In the genomic region with DNA sequence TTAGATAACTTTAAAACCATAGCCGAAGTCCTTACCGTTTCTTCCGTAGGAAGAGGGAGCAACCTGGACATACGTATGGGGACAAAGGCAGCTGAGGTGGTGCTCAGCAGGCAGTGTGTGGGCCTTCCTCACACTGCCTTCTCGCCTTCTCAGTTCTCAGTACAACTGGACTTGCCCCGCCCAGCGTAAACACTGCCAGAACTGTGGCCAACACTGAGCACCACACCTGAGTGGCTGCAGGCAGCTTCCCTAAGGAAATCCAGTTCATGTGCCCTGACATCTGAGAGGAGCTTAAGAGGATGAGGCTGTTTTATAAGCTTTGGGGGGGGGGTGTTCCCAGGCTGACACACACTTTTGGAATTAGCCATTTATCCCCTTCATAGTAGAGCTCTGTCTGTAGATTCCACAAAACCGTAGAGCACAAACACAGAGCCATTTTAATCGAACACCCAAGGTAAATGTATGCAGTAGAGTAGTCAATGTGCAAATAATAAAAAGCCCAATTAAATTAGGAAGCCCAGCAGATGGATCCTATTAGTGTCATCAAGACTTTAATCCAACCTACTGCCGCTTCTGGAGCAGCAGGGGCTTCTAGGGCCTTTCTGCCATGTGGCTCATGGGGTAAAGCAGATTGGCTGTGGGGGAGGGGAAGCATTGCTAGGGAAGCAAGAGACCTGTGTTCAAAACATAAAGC, we compare ENCODE assay signal across 12 mouse cellular contexts. TPM values are rescaled to one million over a fixed set of nuclear protein-coding genes. Genes with fewer than 3 reads are reported as not detected.
DNase-seq lines count a peak whose midpoint lies in the region; ATAC-seq and TF ChIP-seq lines count a peak whose summit lies in the region.
"Had no signal": no experiment of that assay in that cellular context is flagged by ENCODE, and none has a peak within 500 bp of the region (broad histone marks: within the 10 kb centered on the region; RNA-seq: fewer than 3 reads in every experiment).

No protein-coding gene starts in this region.

- DNase-seq in embryo, embryonic 11 days, result peak; percentile 70
- DNase-seq in retina, embryonic 14.5 days (ENCODE audit: low spot score), result peak; percentile 58
- no peak for DNase-seq in heart, postnatal 10 days
- DNase-seq in heart, postnatal 14 days, result no peak
- DNase-seq: cerebellum, adult 2 months; gastrocnemius, postnatal 36 days had no signal

- H3K27ac ChIP-seq in intestine, embryonic 15.5 days, result no peak overlapping the region
- H3K27ac ChIP-seq in intestine, postnatal 0 days (ENCODE audit: low read depth, low read length), result no peak overlapping the region
- H3K27ac ChIP-seq in embryonic facial prominence, embryonic 15.5 days (replicated peaks), result 0 out of 2 replicates have a peak overlapping the region, but pooled peaks have one; percentile 19
- H3K27ac ChIP-seq: midbrain, embryonic 15.5 days had no signal

- H3K4me2 ChIP-seq in intestine, embryonic 15.5 days (replicated peaks), result no peak overlapping the region
- no peak overlapping the region for H3K4me2 ChIP-seq in intestine, postnatal 0 days (replicated peaks; ENCODE audit: low read depth)
- no peak overlapping the region for H3K4me2 ChIP-seq in embryonic facial prominence, embryonic 15.5 days (replicated peaks)
- H3K4me2 ChIP-seq: midbrain, embryonic 15.5 days had no signal

- ATAC-seq in intestine, embryonic 15.5 days, result peak; percentile 20; the same call in 1 of the 2 replicates
- ATAC-seq in intestine, postnatal 0 days, result no peak
- ATAC-seq in embryonic facial prominence, embryonic 15.5 days (ENCODE audit: insufficient number of reproducible peaks, low FRiP score, low TSS enrichment, low read depth), result 0 out of 2 replicates have a peak, but pooled peaks have one; percentile 40
- ATAC-seq: midbrain, embryonic 15.5 days had no signal

- no peak overlapping the region for H3K9ac ChIP-seq in intestine, embryonic 15.5 days
- no peak overlapping the region for H3K9ac ChIP-seq in intestine, postnatal 0 days (ENCODE audit: low read depth, low read length)
- no peak overlapping the region for H3K9ac ChIP-seq in embryonic facial prominence, embryonic 15.5 days
- H3K9ac ChIP-seq: midbrain, embryonic 15.5 days had no signal

- H3K4me3 ChIP-seq in intestine, embryonic 15.5 days (replicated peaks), result no peak overlapping the region
- no peak overlapping the region for H3K4me3 ChIP-seq in intestine, postnatal 0 days (ENCODE audit: low read depth, low read length)
- H3K4me3 ChIP-seq in embryonic facial prominence, embryonic 15.5 days (replicated peaks), result no peak overlapping the region
- H3K4me3 ChIP-seq: midbrain, embryonic 15.5 days had no signal

- no peaks in the 10 kb centered on the region for H3K27me3 ChIP-seq in intestine, embryonic 15.5 days (replicated peaks)
- H3K27me3 ChIP-seq in intestine, postnatal 0 days (replicated peaks; ENCODE audit: control insufficient read depth, insufficient read depth, low read length), result no peaks in the 10 kb centered on the region
- H3K27me3 ChIP-seq in embryonic facial prominence, embryonic 15.5 days, result peaks cover 4% of the 10 kb centered on the region; the same call in 1 of the 2 replicates
- H3K27me3 ChIP-seq: midbrain, embryonic 15.5 days had no signal

- H3K36me3 ChIP-seq in intestine, embryonic 15.5 days, result no peaks in the 10 kb centered on the region
- no peaks in the 10 kb centered on the region for H3K36me3 ChIP-seq in intestine, postnatal 0 days (ENCODE audit: control insufficient read depth, insufficient read depth)
- H3K36me3 ChIP-seq in embryonic facial prominence, embryonic 15.5 days, result no peaks in the 10 kb centered on the region
- H3K36me3 ChIP-seq: midbrain, embryonic 15.5 days had no signal

- 0 out of 2 replicates have a peak, but pooled peaks cover 3% of the 10 kb centered on the region for H3K4me1 ChIP-seq in intestine, embryonic 15.5 days (replicated peaks)
- no peaks in the 10 kb centered on the region for H3K4me1 ChIP-seq in intestine, postnatal 0 days (replicated peaks; ENCODE audit: control insufficient read depth, insufficient read depth, low read length)
- H3K4me1 ChIP-seq in embryonic facial prominence, embryonic 15.5 days, result peaks cover 18% of the 10 kb centered on the region
- H3K4me1 ChIP-seq: midbrain, embryonic 15.5 days had no signal

- intact Hi-C loops in heart, postnatal 10 days (cut with DNase I), result no loop called here
- intact Hi-C loops in heart, postnatal 14 days (cut with DNase I), result no loop called here

- no peak for TF ChIP-seq CTCF in intestine, postnatal 0 days (IDR thresholded peaks at IDR 0.05; ENCODE audit: low read depth)

- no peaks in the 10 kb centered on the region for H3K9me3 ChIP-seq in intestine, embryonic 15.5 days
- H3K9me3 ChIP-seq in intestine, postnatal 0 days (ENCODE audit: control insufficient read depth), result no peaks in the 10 kb centered on the region
- no peaks in the 10 kb centered on the region for H3K9me3 ChIP-seq in embryonic facial prominence, embryonic 15.5 days (replicated peaks)
- H3K9me3 ChIP-seq: midbrain, embryonic 15.5 days had no signal

- WGBS in intestine, embryonic 15.5 days, result 61% methylated on average over 10 of the region's 10 CpGs
- WGBS in intestine, postnatal 0 days, result 53% methylated on average over 10 of the region's 10 CpGs
- WGBS in embryonic facial prominence, embryonic 15.5 days, result 32% methylated on average over 10 of the region's 10 CpGs

RNA-seq across cellular contexts. Expression of gene Ireb2, which starts 46.9 kb away (rescaled TPM):
- 24.1 and 27.8 TPM in 2 replicates for polyA plus RNA-seq in intestine, embryonic 15.5 days (2015; fragmentation: Nextera tagmentation; extraction: Ambion mirVana)
- polyA plus RNA-seq in intestine, postnatal 0 days (2015; fragmentation: Nextera tagmentation; extraction: Ambion mirVana), result 17.7 and 19.6 TPM in 2 replicates
- polyA plus RNA-seq in embryonic facial prominence, embryonic 15.5 days (2015; fragmentation: Nextera tagmentation; extraction: Ambion mirVana), result 26.2 and 27.2 TPM in 2 replicates
- 10 to 100 TPM; 43.7 to 48.7 TPM for total RNA-seq in heart, postnatal 10 days (2021)
- 10 to 100 TPM; 40.1 to 40.9 TPM for total RNA-seq in heart, postnatal 14 days (2021)

RNA-seq across cellular contexts. Expression of gene Crabp1, which starts 52.1 kb away (rescaled TPM):
- polyA plus RNA-seq in intestine, embryonic 15.5 days (2015; fragmentation: Nextera tagmentation; extraction: Ambion mirVana), result 16.5 and 16.7 TPM in 2 replicates
- polyA plus RNA-seq in intestine, postnatal 0 days (2015; fragmentation: Nextera tagmentation; extraction: Ambion mirVana), result 3.2 and 3.5 TPM in 2 replicates
- 472 and 489 TPM in 2 replicates for polyA plus RNA-seq in embryonic facial prominence, embryonic 15.5 days (2015; fragmentation: Nextera tagmentation; extraction: Ambion mirVana)
- total RNA-seq in heart, postnatal 10 days (2021), result not detected
- not detected for total RNA-seq in heart, postnatal 14 days (2021)
- total RNA-seq: hematopoietic stem cell, adult 5-6 weeks; neutrophil, adult 5-6 weeks had no signal

Comparison
In these comparisons a context has a peak if more than half of its experiments do, and no peak if none do; other contexts are left out.
1. DNase-seq: peak in embryo, embryonic 11 days (single experiment) and retina, embryonic 14.5 days (single experiment); none in heart, postnatal 10 days (0 of 2) and heart, postnatal 14 days (0 of 2).
2. RNA of gene Crabp1, which starts 52.1 kb away (polyA plus RNA-seq): 472 to 489 TPM in embryonic facial prominence, embryonic 15.5 days; 16.5 to 16.7 TPM in intestine, embryonic 15.5 days and 3.2 to 3.5 TPM in intestine, postnatal 0 days; every median in the first group is over 10 times any median in the second.